Mouse (Mus musculus): ENCODE measurements around the gene Rbm5.

Rbm5 gene

GRCm38 (mm10) chr9:107701594-107701993, 69.2 kb downstream of the Rbm5 start:
- peak; percentile 90 to 92 for DNase-seq (ENCODE audit: low spot score in 2 of 2)

DNA sequence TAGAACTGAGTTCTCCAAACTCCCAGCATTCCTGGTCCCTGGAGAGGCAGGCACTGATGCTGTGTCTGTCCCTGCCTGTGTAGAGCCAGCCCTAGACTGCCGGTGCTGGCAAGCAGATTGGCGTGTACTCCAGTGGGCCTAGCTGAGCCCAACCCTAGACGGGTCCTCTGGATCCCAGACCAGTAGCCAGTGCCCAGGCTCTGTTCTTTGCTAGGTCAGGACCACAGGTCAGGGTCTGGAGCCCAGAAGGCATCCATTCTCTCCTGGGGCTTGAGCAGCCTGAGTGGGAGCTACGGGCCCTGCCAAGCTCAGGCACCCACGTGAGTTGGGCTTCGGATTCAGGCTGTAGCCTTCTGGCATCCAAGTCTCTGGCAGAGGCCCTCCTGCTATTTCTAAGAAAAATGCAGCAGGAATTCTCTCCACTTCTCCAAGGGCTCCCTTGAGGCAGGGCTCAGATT, 70.7 kb downstream of the Rbm5 start:
- DNase-seq (ENCODE audit: low spot score in 2 of 2), result peak; percentile 77 to 87

DNA sequence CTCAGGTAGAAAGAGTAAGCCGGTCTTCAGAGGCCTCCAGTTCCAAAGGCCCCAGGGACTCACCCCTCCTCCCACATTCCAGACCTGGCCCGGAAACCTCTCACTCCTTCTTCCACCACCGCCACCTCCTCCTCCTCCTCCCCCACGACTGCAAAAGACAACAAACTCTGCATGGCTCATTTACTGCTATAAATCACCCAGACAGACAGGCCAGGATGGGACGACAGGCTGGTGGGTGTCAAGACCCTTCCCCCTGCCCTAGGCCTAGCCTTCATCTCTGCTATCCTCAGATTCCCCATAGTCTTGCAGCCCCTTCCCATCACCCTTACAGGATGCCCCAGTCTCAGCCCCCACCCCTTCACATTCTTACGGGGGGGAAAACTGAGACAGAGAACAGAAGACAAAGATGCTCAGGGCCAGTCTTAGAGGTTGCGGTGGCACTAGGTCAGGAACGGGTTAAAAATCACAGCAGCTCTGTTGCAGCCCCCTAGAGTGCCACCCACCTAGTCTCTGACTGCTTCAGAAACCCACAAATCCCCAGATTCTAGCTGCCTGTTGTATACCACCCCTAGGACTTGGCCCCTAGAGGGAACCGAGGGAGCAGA, 71.3 kb downstream of the Rbm5 start:
- no peak for DNase-seq (ENCODE audit: low spot score in 2 of 2)

DNA sequence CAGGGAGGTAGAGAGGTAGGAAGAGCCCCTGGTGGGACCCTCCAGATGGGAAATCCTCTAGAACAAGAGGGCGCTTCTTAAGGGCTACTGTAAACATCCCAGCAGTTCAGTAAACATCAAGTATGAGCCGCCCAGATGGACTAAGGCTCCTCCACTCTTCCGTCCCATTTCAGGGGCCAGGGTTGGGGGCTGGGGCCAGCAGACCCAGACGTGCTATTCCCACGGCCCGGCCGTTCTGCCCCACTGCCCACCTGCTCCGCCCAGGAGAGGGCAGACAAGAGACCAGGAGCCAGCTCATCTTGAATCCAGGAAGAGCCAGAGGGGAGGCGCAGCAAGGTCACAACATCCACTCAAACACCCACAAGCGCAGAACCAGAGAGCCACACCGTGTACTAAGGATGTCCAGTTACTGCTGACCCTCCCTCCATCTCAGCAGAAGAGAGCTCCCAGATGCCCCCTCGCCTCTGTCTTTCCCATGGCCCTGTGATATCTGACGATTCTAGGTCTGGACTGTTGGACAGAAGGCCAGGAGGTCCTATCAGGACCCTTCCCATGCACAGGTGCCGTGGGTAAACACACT, 72.1 kb downstream of the Rbm5 start:
- no peak for DNase-seq (ENCODE audit: low spot score in 2 of 2)

DNA sequence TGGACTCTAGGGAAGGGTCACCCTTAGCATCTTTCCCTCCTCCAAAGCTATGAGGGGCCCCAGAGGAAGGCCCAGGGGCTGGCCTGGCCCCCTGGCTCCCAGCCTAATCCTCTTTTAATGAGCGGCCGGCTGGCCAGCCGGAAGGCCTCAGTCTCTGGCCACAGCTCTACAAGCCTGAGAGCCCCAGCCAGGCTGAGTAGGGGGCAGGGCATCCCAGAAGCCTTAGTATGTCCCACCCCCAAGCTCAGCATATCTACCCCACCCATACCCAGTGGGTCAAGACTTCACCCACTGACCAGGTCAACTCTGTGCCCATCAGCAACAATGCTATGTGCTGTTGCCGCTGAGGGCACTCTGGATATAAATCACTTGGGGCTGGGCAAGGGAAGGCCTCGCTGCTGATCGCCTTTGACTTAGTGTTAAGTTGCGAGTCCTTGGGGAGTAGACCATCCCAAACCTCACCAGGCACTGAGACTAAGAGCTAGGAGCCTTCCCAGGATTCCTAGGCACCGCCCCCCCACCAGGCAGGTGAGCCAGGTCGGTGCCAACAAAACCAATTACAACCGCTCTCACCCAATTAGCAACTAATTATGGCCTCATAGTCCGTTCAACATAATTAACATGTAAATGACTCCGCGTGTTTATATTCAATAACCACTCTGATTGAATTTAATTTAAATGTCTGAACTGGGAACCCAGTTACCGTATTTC, 72.8 kb downstream of the Rbm5 start:
- no peak for DNase-seq (ENCODE audit: low spot score in 2 of 2)

- DNase-seq (ENCODE audit: low spot score in 2 of 2), result no peak
These were observed 73.8 kb downstream of the Rbm5 start for GRCm38 (mm10) chr9:107696845-107697610.

DNA sequence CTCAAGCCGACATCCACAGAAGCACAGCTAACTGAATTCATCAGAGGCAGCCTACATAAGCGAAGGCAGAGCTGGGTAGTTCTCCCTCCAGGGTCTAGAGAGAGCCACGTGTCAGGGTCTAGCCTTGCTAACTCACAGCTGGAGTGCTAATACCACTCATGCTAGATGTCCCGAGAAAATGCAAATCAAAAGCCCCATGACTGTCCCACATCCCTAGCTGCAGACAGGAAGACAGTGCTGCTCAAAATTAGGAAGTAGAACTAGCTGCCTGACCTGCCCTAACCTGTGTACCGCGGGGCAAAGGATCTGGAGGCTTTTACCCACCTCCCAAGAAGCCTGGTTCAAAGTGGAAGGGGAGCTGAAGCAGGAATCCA, 74.7 kb downstream of the Rbm5 start:
- no peak for DNase-seq (ENCODE audit: low spot score in 2 of 2)

DNA sequence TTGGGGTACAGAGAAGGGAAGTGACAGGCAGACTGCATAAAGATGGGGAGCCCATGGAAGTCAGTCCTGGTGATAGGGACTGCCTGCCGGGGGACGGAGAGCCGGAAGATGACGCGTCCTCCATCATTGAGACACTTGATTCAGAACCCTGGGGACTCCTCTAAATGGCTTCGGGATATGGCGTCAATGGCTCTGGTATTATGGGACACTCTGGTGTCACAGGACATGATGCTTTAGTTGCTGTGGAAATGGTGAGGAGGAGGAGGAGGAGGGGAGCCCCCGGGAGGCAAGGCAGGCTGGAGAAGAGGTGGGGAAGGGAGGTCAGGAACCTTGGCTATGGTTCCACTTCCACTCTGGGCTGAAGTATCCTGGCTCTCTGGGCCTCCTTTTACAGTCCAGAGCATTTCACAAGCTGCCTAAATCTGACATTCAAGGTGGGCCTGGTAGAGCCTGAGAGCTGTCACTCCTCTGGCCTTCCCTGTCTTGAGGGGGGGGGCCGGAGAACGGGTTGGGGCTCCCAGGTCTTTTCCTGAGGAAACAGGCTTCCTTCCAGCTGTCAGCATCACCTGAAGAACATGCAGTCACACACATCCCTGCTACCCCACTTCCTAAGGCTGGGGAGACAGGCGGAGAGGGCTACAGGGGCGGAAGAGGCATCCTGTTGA, 75.2 kb downstream of the Rbm5 start:
- no peak for DNase-seq (ENCODE audit: low spot score in 2 of 2)

DNA sequence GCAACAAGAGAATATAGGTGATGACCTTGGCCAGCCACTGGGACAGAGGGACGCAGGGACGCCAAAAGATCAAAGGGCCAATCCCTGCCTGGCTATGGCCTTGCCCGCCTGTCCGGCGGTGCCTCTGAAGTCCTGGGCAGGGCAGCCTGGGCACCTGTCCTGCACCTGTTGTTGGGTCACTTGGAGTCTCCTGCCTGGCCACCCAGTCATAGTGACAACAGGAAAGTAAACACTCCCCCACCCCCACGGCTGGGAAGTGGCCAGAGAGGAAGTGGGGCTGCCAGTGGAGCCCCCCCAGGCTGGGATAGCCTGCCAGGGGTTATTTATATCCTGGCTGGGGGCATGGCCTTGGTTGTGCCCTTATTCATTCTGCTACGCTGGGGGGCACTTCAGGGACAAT, 76.2 kb downstream of the Rbm5 start:
- no peak for DNase-seq (ENCODE audit: low spot score in 2 of 2)

DNA sequence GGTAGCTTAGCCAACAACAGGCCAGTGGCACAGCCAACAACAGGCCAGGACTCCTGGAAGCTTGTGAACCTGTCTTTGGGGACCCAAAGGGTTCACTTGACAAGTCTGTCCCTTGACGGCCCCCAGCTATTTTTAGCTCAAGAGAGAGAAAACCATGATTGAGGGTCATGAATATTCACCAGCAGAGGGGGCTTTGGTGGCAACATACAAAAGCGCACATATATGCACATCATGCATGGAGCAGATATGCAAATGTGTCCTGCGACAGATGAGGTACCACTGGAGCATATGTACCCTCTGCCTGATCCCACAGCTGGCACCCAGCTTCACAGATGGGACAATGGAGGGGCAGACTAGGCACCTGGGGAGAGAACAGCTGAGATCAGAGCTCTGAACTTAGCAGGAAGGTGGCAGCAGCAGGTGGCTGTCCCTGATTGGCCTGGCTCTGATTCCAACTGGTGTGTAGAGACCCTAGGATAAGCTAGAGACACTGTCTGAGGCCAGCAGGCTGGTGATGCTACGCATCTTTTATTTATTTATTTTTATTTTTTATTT, 77.3 kb downstream of the Rbm5 start:
- no peak for DNase-seq (ENCODE audit: low spot score in 2 of 2)

DNA sequence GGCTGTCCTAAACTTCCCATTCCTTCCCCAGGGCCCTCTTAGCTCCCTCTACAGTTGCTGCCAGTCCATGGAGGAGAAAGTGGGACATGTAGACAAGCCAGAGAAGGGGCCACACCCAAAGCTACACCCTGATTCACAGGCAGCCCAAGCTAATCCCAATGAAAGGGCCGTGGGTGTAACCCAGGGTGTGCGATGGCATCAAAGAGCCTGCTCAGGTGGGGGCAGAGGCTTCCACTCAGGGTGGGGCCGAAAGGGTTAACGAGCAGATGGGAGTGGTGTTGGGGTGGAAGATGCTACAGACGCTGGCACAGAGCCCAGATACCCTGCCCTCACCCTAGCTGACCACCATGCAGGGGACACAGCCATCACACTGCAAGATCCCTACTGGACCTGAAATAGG, 78.0 kb downstream of the Rbm5 start:
- no peak for DNase-seq (ENCODE audit: low spot score in 2 of 2)

GRCm38 (mm10) chr9:107690391-107690790, 80.4 kb downstream of the Rbm5 start:
- no peak for DNase-seq (ENCODE audit: low spot score in 2 of 2)

Measured in right cerebral cortex, postnatal 10 days (tissue).